Mouse (Mus musculus): ENCODE measurements around the gene Acot8. TPM values are rescaled to one million over a fixed set of nuclear protein-coding genes. Genes with fewer than 3 reads are reported as not detected.

Gene Acot8
- polyA plus RNA-seq, 1 experiment, result 36.5 TPM

GRCm38 (mm10) chr2:164832032-164832747 lies 27.5 kb upstream of the Acot8 start:
- TF ChIP-seq CTCF (IDR thresholded peaks at IDR 0.05; ENCODE audit: control insufficient read depth, insufficient read depth, low read length) (no peak), POLR2A (IDR thresholded peaks at IDR 0.05; ENCODE audit: borderline replicate concordance, control insufficient read depth, low read depth, low read length) (no peak)
- Histone ChIP-seq H3K4me3 (replicated peaks; ENCODE audit: control insufficient read depth, low read depth, low read length) (no peak overlapping the region), H3K27ac (ENCODE audit: control insufficient read depth, insufficient read depth, low read depth, low read length, poor library complexity) (no peak overlapping the region), H3K4me1 (ENCODE audit: control insufficient read depth, insufficient read depth, low read length) (no peaks in the 10 kb centered on the region; the same call in 1 of the 2 replicates)
- 57% methylated on average over 16 of the region's 16 CpGs for WGBS

GRCm38 (mm10) chr2:164831029-164831428 lies 26.3 kb upstream of the Acot8 start:
- Histone ChIP-seq H3K4me3 (replicated peaks; ENCODE audit: control insufficient read depth, low read depth, low read length) (no peak overlapping the region), H3K27ac (ENCODE audit: control insufficient read depth, insufficient read depth, low read depth, low read length, poor library complexity) (no peak overlapping the region), H3K4me1 (ENCODE audit: control insufficient read depth, insufficient read depth, low read length) (no peaks in the 10 kb centered on the region; the same call in 1 of the 2 replicates)
- TF ChIP-seq CTCF (IDR thresholded peaks at IDR 0.05; ENCODE audit: control insufficient read depth, insufficient read depth, low read length), result no peak
- TF ChIP-seq POLR2A (IDR thresholded peaks at IDR 0.05; ENCODE audit: borderline replicate concordance, control insufficient read depth, low read depth, low read length), result no peak
- WGBS, result 88% methylated on average over 10 of the region's 10 CpGs

GRCm38 (mm10) chr2:164829090-164829489 lies 24.4 kb upstream of the Acot8 start:
- TF ChIP-seq CTCF (IDR thresholded peaks at IDR 0.05; ENCODE audit: control insufficient read depth, insufficient read depth, low read length) (no peak), POLR2A (IDR thresholded peaks at IDR 0.05; ENCODE audit: borderline replicate concordance, control insufficient read depth, low read depth, low read length) (no peak)
- Histone ChIP-seq H3K4me3 (replicated peaks; ENCODE audit: control insufficient read depth, low read depth, low read length) (no peak overlapping the region), H3K27ac (ENCODE audit: control insufficient read depth, insufficient read depth, low read depth, low read length, poor library complexity) (no peak overlapping the region), H3K4me1 (ENCODE audit: control insufficient read depth, insufficient read depth, low read length) (no peaks in the 10 kb centered on the region)
- 88% methylated on average over 1 of the region's 1 CpGs for WGBS

- 82% methylated on average over 6 of the region's 6 CpGs for WGBS
These were observed 23.8 kb upstream of the Acot8 start, which contains the start of gene Spata25 for GRCm38 (mm10) chr2:164828437-164828836. Gene Spata25, minus strand, starts transcription at chr2:164828537.

GRCm38 (mm10) chr2:164827146-164827850 lies 22.6 kb upstream of the Acot8 start:
- Histone ChIP-seq H3K4me3 (replicated peaks; ENCODE audit: control insufficient read depth, low read depth, low read length) (no peak overlapping the region), H3K4me1 (ENCODE audit: control insufficient read depth, insufficient read depth, low read length) (no peaks in the 10 kb centered on the region), H3K27ac (ENCODE audit: control insufficient read depth, insufficient read depth, low read depth, low read length, poor library complexity) (peak overlapping the region; percentile 37; the same call in 1 of the 2 replicates)
- 81% methylated on average over 16 of the region's 16 CpGs for WGBS
- TF ChIP-seq CTCF (IDR thresholded peaks at IDR 0.05; ENCODE audit: control insufficient read depth, insufficient read depth, low read length) (no peak), POLR2A (IDR thresholded peaks at IDR 0.05; ENCODE audit: borderline replicate concordance, control insufficient read depth, low read depth, low read length) (no peak)

More at GRCm38 (mm10) chr2:164828437-164828836, 23.8 kb upstream of the Acot8 start, which contains the start of gene Spata25:
- Histone ChIP-seq H3K4me1 (ENCODE audit: control insufficient read depth, insufficient read depth, low read length) (no peaks in the 10 kb centered on the region), H3K4me3 (replicated peaks; ENCODE audit: control insufficient read depth, low read depth, low read length) (no peak within 1 kb of the TSS), H3K27ac (ENCODE audit: control insufficient read depth, insufficient read depth, low read depth, low read length, poor library complexity) (peak within 1 kb of the TSS; percentile 37; the same call in 1 of the 2 replicates)
- no peak for TF ChIP-seq POLR2A (IDR thresholded peaks at IDR 0.05; ENCODE audit: borderline replicate concordance, control insufficient read depth, low read depth, low read length)

- TF ChIP-seq CTCF (IDR thresholded peaks at IDR 0.05; ENCODE audit: control insufficient read depth, insufficient read depth, low read length) (no peak), POLR2A (IDR thresholded peaks at IDR 0.05; ENCODE audit: borderline replicate concordance, control insufficient read depth, low read depth, low read length) (no peak)
- H3K4me3 ChIP-seq (replicated peaks; ENCODE audit: control insufficient read depth, low read depth, low read length), result no peak overlapping the region
- H3K4me1 ChIP-seq (ENCODE audit: control insufficient read depth, insufficient read depth, low read length), result no peaks in the 10 kb centered on the region
- 96% methylated on average over 17 of the region's 17 CpGs for WGBS
- no peak overlapping the region for H3K27ac ChIP-seq (ENCODE audit: control insufficient read depth, insufficient read depth, low read depth, low read length, poor library complexity)
These were observed 20.8 kb upstream of the Acot8 start for GRCm38 (mm10) chr2:164825521-164825920.

GRCm38 (mm10) chr2:164823969-164824368 lies 19.3 kb upstream of the Acot8 start:
- TF ChIP-seq CTCF (IDR thresholded peaks at IDR 0.05; ENCODE audit: control insufficient read depth, insufficient read depth, low read length), result no peak
- TF ChIP-seq POLR2A (IDR thresholded peaks at IDR 0.05; ENCODE audit: borderline replicate concordance, control insufficient read depth, low read depth, low read length), result no peak
- Histone ChIP-seq H3K4me1 (ENCODE audit: control insufficient read depth, insufficient read depth, low read length) (no peaks in the 10 kb centered on the region), H3K27ac (ENCODE audit: control insufficient read depth, insufficient read depth, low read depth, low read length, poor library complexity) (no peak overlapping the region), H3K4me3 (replicated peaks; ENCODE audit: control insufficient read depth, low read depth, low read length) (no peak overlapping the region)
- WGBS, result 87% methylated on average over 4 of the region's 4 CpGs

- Histone ChIP-seq H3K27ac (ENCODE audit: control insufficient read depth, insufficient read depth, low read depth, low read length, poor library complexity) (peak overlapping the region; percentile 67), H3K4me3 (replicated peaks; ENCODE audit: control insufficient read depth, low read depth, low read length) (peak overlapping the region; percentile 97), H3K4me1 (ENCODE audit: control insufficient read depth, insufficient read depth, low read length) (no peaks in the 10 kb centered on the region)
- WGBS, result under 1% methylated on average over 10 of the region's 10 CpGs
- TF ChIP-seq POLR2A (IDR thresholded peaks at IDR 0.05; ENCODE audit: borderline replicate concordance, control insufficient read depth, low read depth, low read length) (no peak), CTCF (IDR thresholded peaks at IDR 0.05; ENCODE audit: control insufficient read depth, insufficient read depth, low read length) (no peak)
These were observed 18.5 kb upstream of the Acot8 start for GRCm38 (mm10) chr2:164823181-164823585.
